Mouse (Mus musculus) layer of hippocampus, postnatal 36 days (tissue): ENCODE results near the gene Tgif2. TPM values are rescaled to one million over a fixed set of nuclear protein-coding genes. Genes with fewer than 3 reads are reported as not detected.

ENCODE experiments used
- total RNA-seq, 2 experiments: library from RNA; stranded (reverse); gene quantifications; 2 replicates each; pipeline ENCODE4 v1.2.3; 2021

Tgif2 gene
- total RNA-seq, 2 experiments from 2014 or later, result 1.2 to 1.3 TPM

Other genes with a start within 250 kb of the Tgif2 start
- 100 to 1,000 TPM; 197 to 198 TPM for gene Dlgap4, start 226.3 kb upstream of the Tgif2 start, total RNA-seq
- gene Myl9, start 64.6 kb upstream of the Tgif2 start, total RNA-seq, result 10 to 100 TPM; 16.3 to 17.0 TPM
- 1 to 10 TPM; 3.4 TPM for gene 4930518I15Rik, start 17.9 kb downstream of the Tgif2 start, total RNA-seq
- gene Rab5if, start 23.1 kb downstream of the Tgif2 start, total RNA-seq, result 100 to 1,000 TPM; 103 to 108 TPM
- gene Sla2, start 47.2 kb downstream of the Tgif2 start, total RNA-seq, result under 1 TPM; 0.25 to 0.50 TPM
- 100 to 1,000 TPM; 415 to 419 TPM for gene Ndrg3, start 152.0 kb downstream of the Tgif2 start, total RNA-seq
- 1 to 10 TPM; 3.3 to 5.5 TPM for gene Dsn1, start 167.1 kb downstream of the Tgif2 start, total RNA-seq
- gene Soga1, start 239.2 kb downstream of the Tgif2 start, total RNA-seq, result 10 to 100 TPM; 37.4 to 37.6 TPM
- not detected for gene Tldc2, start 247.0 kb downstream of the Tgif2 start, total RNA-seq